Mouse (Mus musculus) E14TG2a.4 (cell line): Measurements from ENCODE around the gene Atp7b.

Experiments used
- CTCF ChIP-seq: conservative IDR thresholded peaks from 2 replicates; pipeline ENCODE4 v1.5.1; 2014; ENCODE audit warnings: low read length
- NANOG ChIP-seq: IDR thresholded peaks from 2 replicates; pipeline ENCODE4 v1.6.1; 2014; ENCODE audit warnings: borderline replicate concordance, low read length, mixed read lengths
- POU5F1 ChIP-seq: IDR thresholded peaks from 2 replicates; pipeline ENCODE4 v1.6.1; 2014; ENCODE audit warnings: low read length, borderline replicate concordance

GRCm38 (mm10) chr8:21955321-21955720 is 104.8 kb downstream of the Atp7b start:
- TF ChIP-seq CTCF = peak; percentile 76
- no peak for TF ChIP-seq NANOG
- no peak for TF ChIP-seq POU5F1
